Mouse (Mus musculus) olfactory bulb, adult 2 months (tissue): ENCODE data around the gene Zfp941.

Source experiments
- CTCF ChIP-seq: fragments of 200-500 bp; IDR thresholded peaks from 2 replicates; pipeline ENCODE4 v1.5.1; 2012; ENCODE audit warnings: low read depth, mild to moderate bottlenecking, low read length, moderate library complexity; ENCODE audit not compliant: insufficient read depth
- POLR2A ChIP-seq: fragments of 200-500 bp; IDR thresholded peaks from 2 replicates; pipeline ENCODE4 v1.6.1; 2012; ENCODE audit warnings: mild to moderate bottlenecking, low read depth, low read length, moderate library complexity; ENCODE audit not compliant: insufficient read depth

- TF ChIP-seq CTCF (no peak), POLR2A (no peak)
These were observed 753 bp upstream of the Zfp941 start for GRCm38 (mm10) chr7:140822731-140823130.
